In genomic region chr11:101275309-101275708, GRCm38 (mm10) we compare ENCODE assay signal across 25 mouse cellular contexts. TPM values are rescaled to one million over a fixed set of nuclear protein-coding genes. Genes with fewer than 3 reads are reported as not detected.
"Had no signal": no experiment of that assay in that cellular context is flagged by ENCODE, and none has a peak within 500 bp of the region (broad histone marks: within the 10 kb centered on the region; RNA-seq: fewer than 3 reads in every experiment).

No protein-coding gene starts in this region.

- H3K4me2 ChIP-seq: heart, embryonic 12.5 days; hindbrain, embryonic 14.5 days; kidney, embryonic 15.5 days; limb, embryonic 12.5 days; liver, embryonic 11.5 days had no signal

- H3K9me3 ChIP-seq: heart, embryonic 12.5 days; hindbrain, embryonic 10.5 days; hindbrain, embryonic 12.5 days; intestine, embryonic 15.5 days; kidney, embryonic 15.5 days; limb, embryonic 10.5 days; limb, embryonic 12.5 days had no signal

- H3K36me3 ChIP-seq: intestine, embryonic 15.5 days had no signal

- H3K27ac ChIP-seq: gastrocnemius, adult 2 months; heart, adult 2 months; hindbrain, embryonic 12.5 days; hindbrain, embryonic 14.5 days; layer of hippocampus, adult 2 months; left cerebral cortex, adult 2 months; limb, embryonic 12.5 days had no signal

- ATAC-seq: hindbrain, embryonic 16.5 days; inflammation-experienced regulatory T-cells, adult 6 months; intestine, embryonic 15.5 days; intestine, postnatal 0 days had no signal

- H3K9ac ChIP-seq: heart, embryonic 12.5 days; hindbrain, embryonic 14.5 days; intestine, embryonic 15.5 days; kidney, embryonic 15.5 days; limb, embryonic 12.5 days had no signal

- DNase-seq: gastrocnemius, adult 2 months; gastrocnemius, postnatal 10 days; gastrocnemius, postnatal 25 days; heart, adult 2 months; heart, postnatal 10 days; kidney, adult 18-20 months; kidney, adult 9 months; kidney, postnatal 14 days; kidney, postnatal 4 days; liver had no signal

- H3K4me3 ChIP-seq: gastrocnemius, adult 2 months; heart, adult 2 months; heart, embryonic 12.5 days; hindbrain, embryonic 12.5 days; intestine, embryonic 15.5 days; kidney, embryonic 15.5 days; layer of hippocampus, adult 2 months; left cerebral cortex, adult 2 months; limb, embryonic 12.5 days had no signal

- H3K27me3 ChIP-seq: intestine, embryonic 15.5 days; kidney, embryonic 15.5 days had no signal

RNA-seq across cellular contexts. Expression of gene Wnk4, which starts 14.9 kb away (rescaled TPM):
- total RNA-seq: granulocyte monocyte progenitor cell, adult 5-6 weeks had no signal
